Mouse (Mus musculus): ENCODE results near the gene Arv1. TPM values are rescaled to one million over a fixed set of nuclear protein-coding genes. Genes with fewer than 3 reads are reported as not detected.

Arv1 gene
- polyA plus RNA-seq, 2 experiments, result 21.8 to 30.2 TPM

DNA sequence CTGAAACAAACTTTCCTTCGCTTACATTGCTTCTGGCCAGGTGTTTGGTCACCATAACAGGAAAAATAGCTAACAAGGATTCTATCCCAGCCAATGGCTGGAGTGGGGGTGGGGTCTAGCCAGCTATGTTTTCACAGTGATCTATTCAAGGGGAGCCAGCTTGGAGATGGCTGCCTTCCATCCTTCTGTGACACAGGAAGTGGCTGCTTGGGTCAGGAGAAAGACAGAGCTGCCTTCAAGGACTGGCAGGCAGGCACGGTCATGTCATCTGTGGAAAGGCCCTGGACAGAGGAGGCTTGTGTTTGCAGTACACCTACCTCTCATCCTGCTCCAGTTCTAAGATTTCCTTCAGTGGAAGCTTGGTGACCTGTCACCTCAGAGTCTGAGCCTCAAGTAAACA is 50.5 kb downstream of the Arv1 start:
- no peaks in the 10 kb centered on the region for H3K36me3 ChIP-seq (ENCODE audit: control insufficient read depth, insufficient read depth, low read length)
- H3K27me3 ChIP-seq (ENCODE audit: control insufficient read depth, insufficient read depth, low read length), result no peaks in the 10 kb centered on the region
- H3K9me3 ChIP-seq (ENCODE audit: control insufficient read depth, low read length), result no peaks in the 10 kb centered on the region
- H3K9ac ChIP-seq (ENCODE audit: low read depth, low read length, severe bottlenecking), result no peak overlapping the region
- no peak for TF ChIP-seq POLR2A (IDR thresholded peaks at IDR 0.05; ENCODE audit: borderline replicate concordance, extremely low read depth, insufficient read depth, insufficient read length)
- H3K27ac ChIP-seq (replicated peaks; ENCODE audit: low read depth, low read length), result no peak overlapping the region
- no peak overlapping the region for H3K4me3 ChIP-seq (replicated peaks; ENCODE audit: low read length)
- 75% methylated on average over 2 of the region's 2 CpGs for WGBS
- DNase-seq (ENCODE audit: low spot score) (no peak), ATAC-seq (ENCODE audit: low FRiP score, low read depth) (no peak)
- H3K4me2 ChIP-seq (replicated peaks; ENCODE audit: low read depth, low read length, severe bottlenecking), result no peak overlapping the region
- no peaks in the 10 kb centered on the region for H3K4me1 ChIP-seq (ENCODE audit: control insufficient read depth, insufficient read depth, low read length)

DNA sequence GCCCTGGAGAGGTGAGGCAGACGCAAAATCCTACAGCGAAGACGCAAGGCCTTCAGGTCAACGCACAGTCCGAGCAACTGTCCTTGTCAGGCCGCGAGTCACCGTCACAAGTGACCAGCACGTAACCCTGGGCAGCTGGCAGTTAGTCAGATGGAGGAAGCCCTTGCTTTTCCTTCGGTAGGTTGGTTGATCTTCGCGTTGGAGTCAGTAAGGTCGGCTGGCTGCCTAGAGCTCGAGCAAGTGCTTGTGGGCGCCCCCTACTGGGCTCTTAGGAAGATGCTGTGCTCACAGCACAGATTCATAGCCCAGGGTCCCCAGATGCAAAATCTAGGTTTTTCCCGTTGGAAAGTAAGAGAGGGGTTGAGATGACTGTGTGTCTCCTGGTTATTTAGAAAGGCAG is 53.8 kb downstream of the Arv1 start:
- TF ChIP-seq POLR2A (IDR thresholded peaks at IDR 0.05; ENCODE audit: borderline replicate concordance, extremely low read depth, insufficient read depth, insufficient read length), result no peak
- 16% methylated on average over 16 of the region's 16 CpGs for WGBS
- H3K36me3 ChIP-seq (ENCODE audit: control insufficient read depth, insufficient read depth, low read length), result no peaks in the 10 kb centered on the region
- DNase-seq (ENCODE audit: low spot score) (peak; percentile 83), ATAC-seq (ENCODE audit: low FRiP score, low read depth) (no peak)
- no peak overlapping the region for H3K4me3 ChIP-seq (replicated peaks; ENCODE audit: low read length)
- no peaks in the 10 kb centered on the region for H3K4me1 ChIP-seq (ENCODE audit: control insufficient read depth, insufficient read depth, low read length)
- no peaks in the 10 kb centered on the region for H3K27me3 ChIP-seq (ENCODE audit: control insufficient read depth, insufficient read depth, low read length)
- H3K9ac ChIP-seq (ENCODE audit: low read depth, low read length, severe bottlenecking), result no peak overlapping the region
- no peak overlapping the region for H3K4me2 ChIP-seq (replicated peaks; ENCODE audit: low read depth, low read length, severe bottlenecking)
- H3K27ac ChIP-seq (replicated peaks; ENCODE audit: low read depth, low read length), result no peak overlapping the region
- no peaks in the 10 kb centered on the region for H3K9me3 ChIP-seq (ENCODE audit: control insufficient read depth, low read length)

DNA sequence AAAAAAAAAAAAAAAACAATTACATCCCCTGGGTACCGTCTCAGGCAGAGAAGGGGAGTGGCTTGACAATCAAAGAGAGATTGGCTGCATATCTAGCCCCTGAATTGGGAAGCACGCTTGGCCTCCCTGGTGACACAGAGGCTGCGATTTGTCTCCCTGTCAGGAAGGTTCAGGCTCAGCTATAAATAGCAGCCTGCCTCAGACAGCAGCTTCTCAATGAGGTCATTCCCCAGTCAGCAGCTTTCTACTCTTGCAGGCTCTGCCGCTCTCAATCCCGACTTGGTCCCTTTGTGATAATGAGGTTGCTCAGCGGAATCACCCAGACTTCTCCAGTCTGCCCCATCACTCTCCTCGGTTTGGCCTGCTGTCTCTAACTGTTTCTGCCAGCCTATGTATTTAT is 58.3 kb downstream of the Arv1 start:
- Histone ChIP-seq H3K36me3 (ENCODE audit: control insufficient read depth, insufficient read depth, low read length) (no peaks in the 10 kb centered on the region), H3K4me3 (replicated peaks; ENCODE audit: low read length) (no peak overlapping the region), H3K9me3 (ENCODE audit: control insufficient read depth, low read length) (no peaks in the 10 kb centered on the region), H3K4me1 (ENCODE audit: control insufficient read depth, insufficient read depth, low read length) (no peaks in the 10 kb centered on the region), H3K9ac (ENCODE audit: low read depth, low read length, severe bottlenecking) (no peak overlapping the region), H3K4me2 (replicated peaks; ENCODE audit: low read depth, low read length, severe bottlenecking) (no peak overlapping the region), H3K27me3 (ENCODE audit: control insufficient read depth, insufficient read depth, low read length) (no peaks in the 10 kb centered on the region), H3K27ac (replicated peaks; ENCODE audit: low read depth, low read length) (no peak overlapping the region)
- WGBS, result 17% methylated on average over 7 of the region's 7 CpGs
- no peak for TF ChIP-seq POLR2A (IDR thresholded peaks at IDR 0.05; ENCODE audit: borderline replicate concordance, extremely low read depth, insufficient read depth, insufficient read length)
- DNase-seq (ENCODE audit: low spot score), result peak; percentile 51
- peak; percentile 57; the same call in 1 of the 2 replicates for ATAC-seq (ENCODE audit: low FRiP score, low read depth)

DNA sequence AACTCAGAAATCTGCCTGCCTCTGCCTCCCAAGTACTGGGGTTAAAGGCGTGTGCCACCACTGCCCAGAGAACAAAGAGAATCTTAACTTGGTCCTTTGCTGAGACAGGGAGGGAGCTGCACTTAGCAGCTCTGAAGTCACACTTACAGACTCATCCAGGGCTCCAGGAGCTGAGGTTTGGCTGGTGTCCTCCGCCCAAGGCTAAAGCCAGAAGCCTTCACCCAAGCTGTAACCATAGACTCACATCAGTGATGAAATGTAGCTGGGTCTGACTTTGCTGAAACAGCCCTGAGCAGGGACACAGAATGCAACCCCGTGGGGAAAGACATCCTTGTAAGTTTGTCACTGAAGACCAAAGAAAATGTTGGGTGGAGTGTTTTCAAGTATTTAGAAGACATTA is 60.5 kb downstream of the Arv1 start:
- H3K4me2 ChIP-seq (replicated peaks; ENCODE audit: low read depth, low read length, severe bottlenecking), result no peak overlapping the region
- DNase-seq (ENCODE audit: low spot score), result no peak
- H3K9ac ChIP-seq (ENCODE audit: low read depth, low read length, severe bottlenecking), result no peak overlapping the region
- no peaks in the 10 kb centered on the region for H3K27me3 ChIP-seq (ENCODE audit: control insufficient read depth, insufficient read depth, low read length)
- H3K4me3 ChIP-seq (replicated peaks; ENCODE audit: low read length), result no peak overlapping the region
- no peak for TF ChIP-seq POLR2A (IDR thresholded peaks at IDR 0.05; ENCODE audit: borderline replicate concordance, extremely low read depth, insufficient read depth, insufficient read length)
- H3K9me3 ChIP-seq (ENCODE audit: control insufficient read depth, low read length), result no peaks in the 10 kb centered on the region
- ATAC-seq (ENCODE audit: low FRiP score, low read depth), result no peak
- H3K4me1 ChIP-seq (ENCODE audit: control insufficient read depth, insufficient read depth, low read length), result no peaks in the 10 kb centered on the region
- H3K27ac ChIP-seq (replicated peaks; ENCODE audit: low read depth, low read length), result no peak overlapping the region
- 80% methylated on average over 3 of the region's 3 CpGs for WGBS
- H3K36me3 ChIP-seq (ENCODE audit: control insufficient read depth, insufficient read depth, low read length), result no peaks in the 10 kb centered on the region

DNA sequence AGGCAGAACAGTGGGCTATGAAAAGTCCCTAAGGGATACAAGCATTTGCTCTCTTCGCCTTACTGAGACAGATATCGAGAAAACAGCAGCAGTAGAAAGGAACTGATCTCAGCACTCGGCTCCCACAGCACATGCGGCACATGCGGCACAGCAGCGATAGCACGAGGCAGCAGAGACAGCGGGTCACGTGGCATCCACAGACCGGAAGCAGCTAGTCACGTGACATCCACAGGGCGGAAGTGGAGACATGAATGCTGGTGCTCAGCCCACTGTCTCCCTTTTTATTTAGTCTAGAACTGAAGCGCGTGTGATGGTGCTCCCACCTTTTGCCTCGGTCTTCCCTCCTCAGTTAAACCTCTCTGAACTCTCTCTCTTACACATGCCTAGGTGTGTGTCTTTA is 61.3 kb downstream of the Arv1 start:
- no peak for ATAC-seq (ENCODE audit: low FRiP score, low read depth)
- Histone ChIP-seq H3K36me3 (ENCODE audit: control insufficient read depth, insufficient read depth, low read length) (no peaks in the 10 kb centered on the region), H3K27me3 (ENCODE audit: control insufficient read depth, insufficient read depth, low read length) (no peaks in the 10 kb centered on the region), H3K9me3 (ENCODE audit: control insufficient read depth, low read length) (no peaks in the 10 kb centered on the region), H3K4me3 (replicated peaks; ENCODE audit: low read length) (no peak overlapping the region), H3K9ac (ENCODE audit: low read depth, low read length, severe bottlenecking) (no peak overlapping the region), H3K27ac (replicated peaks; ENCODE audit: low read depth, low read length) (no peak overlapping the region), H3K4me2 (replicated peaks; ENCODE audit: low read depth, low read length, severe bottlenecking) (no peak overlapping the region), H3K4me1 (ENCODE audit: control insufficient read depth, insufficient read depth, low read length) (no peaks in the 10 kb centered on the region)
- DNase-seq (ENCODE audit: low spot score), result no peak
- WGBS, result 87% methylated on average over 15 of the region's 15 CpGs
- no peak for TF ChIP-seq POLR2A (IDR thresholded peaks at IDR 0.05; ENCODE audit: borderline replicate concordance, extremely low read depth, insufficient read depth, insufficient read length)

Other genes with a start within 250 kb of the Arv1 start
- 35.5 and 36.1 TPM in 2 replicates for gene Cog2, start 201.4 kb upstream of the Arv1 start, polyA plus RNA-seq (2012; rRNA removed)
- gene Cog2, start 201.4 kb upstream of the Arv1 start, polyA plus RNA-seq (2014; fragmentation: Nextera tagmentation; extraction: Ambion mirVana), result 40.5 and 40.6 TPM in 2 replicates
- 1.5 and 2.3 TPM in 2 replicates for gene Agt, start 152.4 kb upstream of the Arv1 start, polyA plus RNA-seq (2012; rRNA removed)
- gene Agt, start 152.4 kb upstream of the Arv1 start, polyA plus RNA-seq (2014; fragmentation: Nextera tagmentation; extraction: Ambion mirVana), result 0.68 and 1.1 TPM in 2 replicates
- 0.03 and 0.06 TPM in 2 replicates for gene Capn9, start 146.0 kb upstream of the Arv1 start, polyA plus RNA-seq (2012; rRNA removed)
- gene Capn9, start 146.0 kb upstream of the Arv1 start, polyA plus RNA-seq (2014; fragmentation: Nextera tagmentation; extraction: Ambion mirVana), result 0.08 and 0.15 TPM in 2 replicates
- 89.4 and 105 TPM in 2 replicates for gene 2310022B05Rik, start 58.8 kb upstream of the Arv1 start, polyA plus RNA-seq (2012; rRNA removed)
- 50.7 and 53.9 TPM in 2 replicates for gene 2310022B05Rik, start 58.8 kb upstream of the Arv1 start, polyA plus RNA-seq (2014; fragmentation: Nextera tagmentation; extraction: Ambion mirVana)
- gene Ttc13, start 156 bp upstream of the Arv1 start, polyA plus RNA-seq (2012; rRNA removed), result 42.6 and 44.3 TPM in 2 replicates
- gene Ttc13, start 156 bp upstream of the Arv1 start, polyA plus RNA-seq (2014; fragmentation: Nextera tagmentation; extraction: Ambion mirVana), result 46.5 and 46.9 TPM in 2 replicates
- gene Fam89a, start 29.7 kb downstream of the Arv1 start, polyA plus RNA-seq (2012; rRNA removed), result 4.1 and 4.6 TPM in 2 replicates
- gene Fam89a, start 29.7 kb downstream of the Arv1 start, polyA plus RNA-seq (2014; fragmentation: Nextera tagmentation; extraction: Ambion mirVana), result 3.3 and 3.4 TPM in 2 replicates
- 0.20 and 0.29 TPM in 2 replicates for gene Trim67, start 71.0 kb downstream of the Arv1 start, polyA plus RNA-seq (2012; rRNA removed)
- gene Trim67, start 71.0 kb downstream of the Arv1 start, polyA plus RNA-seq (2014; fragmentation: Nextera tagmentation; extraction: Ambion mirVana), result 0.03 and 0.04 TPM in 2 replicates
- gene Gnpat, start 140.9 kb downstream of the Arv1 start, polyA plus RNA-seq (2012; rRNA removed), result 87.2 and 94.8 TPM in 2 replicates
- gene Gnpat, start 140.9 kb downstream of the Arv1 start, polyA plus RNA-seq (2014; fragmentation: Nextera tagmentation; extraction: Ambion mirVana), result 95.1 and 99.8 TPM in 2 replicates
- gene 2810004N23Rik, start 141.0 kb downstream of the Arv1 start, polyA plus RNA-seq (2012; rRNA removed), result 28.7 and 30.6 TPM in 2 replicates
- gene 2810004N23Rik, start 141.0 kb downstream of the Arv1 start, polyA plus RNA-seq (2014; fragmentation: Nextera tagmentation; extraction: Ambion mirVana), result 35.2 and 35.4 TPM in 2 replicates
- gene Exoc8, start 175.6 kb downstream of the Arv1 start, polyA plus RNA-seq (2012; rRNA removed), result 6.4 TPM in 2 replicates
- 5.7 and 6.8 TPM in 2 replicates for gene Exoc8, start 175.6 kb downstream of the Arv1 start, polyA plus RNA-seq (2014; fragmentation: Nextera tagmentation; extraction: Ambion mirVana)
- 16.0 and 16.5 TPM in 2 replicates for gene Sprtn, start 175.7 kb downstream of the Arv1 start, polyA plus RNA-seq (2012; rRNA removed)
- 9.9 and 11.3 TPM in 2 replicates for gene Sprtn, start 175.7 kb downstream of the Arv1 start, polyA plus RNA-seq (2014; fragmentation: Nextera tagmentation; extraction: Ambion mirVana)
- 39.8 and 41.3 TPM in 2 replicates for gene Egln1, start 227.2 kb downstream of the Arv1 start, polyA plus RNA-seq (2012; rRNA removed)
- 18.5 and 18.8 TPM in 2 replicates for gene Egln1, start 227.2 kb downstream of the Arv1 start, polyA plus RNA-seq (2014; fragmentation: Nextera tagmentation; extraction: Ambion mirVana)